Mouse (Mus musculus): ENCODE results near the gene Hoxd3.

DNA sequence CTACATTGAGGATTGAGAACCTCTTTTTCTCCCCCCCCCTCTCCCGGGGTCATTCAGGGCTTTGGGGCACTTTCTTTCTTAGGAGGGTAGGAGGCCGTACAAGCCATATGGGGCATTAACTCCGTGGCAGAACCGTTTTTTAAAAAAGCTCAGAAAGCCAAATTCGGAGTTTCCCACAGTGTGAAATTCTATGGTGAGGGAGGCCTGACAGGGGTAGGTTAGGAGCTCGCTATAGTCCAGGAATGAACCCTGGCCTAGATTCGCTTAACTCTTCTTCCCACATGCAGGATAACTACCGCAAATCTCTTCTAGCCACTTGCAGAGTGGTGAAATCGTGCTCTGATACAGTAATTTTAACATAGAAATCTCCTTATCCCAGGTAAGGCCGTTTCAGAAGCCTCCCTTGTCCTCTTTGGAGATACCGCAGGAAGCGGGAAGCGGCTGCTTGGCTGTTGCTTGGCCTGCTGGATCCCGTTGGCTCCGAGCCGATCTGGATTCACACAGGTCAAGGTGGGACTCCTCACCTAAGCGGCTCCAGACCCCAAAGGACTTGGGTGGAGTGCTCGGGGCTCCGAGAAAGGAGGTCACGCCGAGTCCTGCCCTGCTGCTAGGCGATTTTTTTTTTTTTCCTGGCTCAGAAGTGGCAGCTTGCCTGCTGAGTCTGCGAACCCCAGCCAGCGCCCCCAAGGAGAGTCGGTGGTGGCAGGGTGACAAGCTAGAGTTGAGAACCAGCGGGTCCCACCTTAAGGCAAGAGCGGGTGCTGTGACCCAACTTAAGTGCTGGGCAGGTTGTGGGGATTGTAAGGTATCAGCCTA, 23.5 kb downstream of the Hoxd3 start:
- TF ChIP-seq CTCF (IDR thresholded peaks at IDR 0.05; ENCODE audit: extremely low read depth, insufficient read length, insufficient replicate concordance, low read depth, low read length), result no peak
- no peak for TF ChIP-seq POLR2A (IDR thresholded peaks at IDR 0.05; ENCODE audit: low read depth, low read length)

Data from small intestine, adult 2 months (tissue).